Mouse (Mus musculus) hindbrain, embryonic 13.5 days (tissue): Measurements from ENCODE around the gene Zfp853. TPM values are rescaled to one million over a fixed set of nuclear protein-coding genes. Genes with fewer than 3 reads are reported as not detected.

Experiments used
- ATAC-seq: fragments of 200-750 bp; cut with Nextera tagmentation; 2 replicates; pipeline ENCODE4 v1.8.0; 2017; ENCODE audit warnings: moderate TSS enrichment; ENCODE audit not compliant: low FRiP score
- H3K27ac ChIP-seq: fragments of 300-500 bp; sonication (generic); 2 replicates; pipeline ENCODE4 v1.5.1; 2015; ENCODE audit warnings: inconsistent platforms, mild to moderate bottlenecking, moderate library complexity
- H3K27me3 ChIP-seq: fragments of 300-500 bp; sonication (generic); 2 replicates; pipeline ENCODE4 v1.6.1; 2015; ENCODE audit warnings: mild to moderate bottlenecking, inconsistent platforms
- H3K36me3 ChIP-seq: fragments of 300-500 bp; sonication (generic); 2 replicates; pipeline ENCODE4 v1.6.1; 2015; ENCODE audit warnings: mild to moderate bottlenecking, inconsistent platforms
- H3K4me1 ChIP-seq: fragments of 300-500 bp; sonication (generic); replicated peaks from 2 replicates; pipeline ENCODE4 v1.6.1; 2015; ENCODE audit warnings: inconsistent platforms
- H3K4me2 ChIP-seq: fragments of 300-500 bp; sonication (generic); 2 replicates; pipeline ENCODE4 v1.6.1; 2015; ENCODE audit warnings: inconsistent platforms, mild to moderate bottlenecking, moderate library complexity
- H3K4me3 ChIP-seq: fragments of 300-500 bp; sonication (generic); 2 replicates; pipeline ENCODE4 v1.5.1; 2015; ENCODE audit warnings: mild to moderate bottlenecking, inconsistent platforms
- H3K9ac ChIP-seq: fragments of 300-500 bp; sonication (generic); 2 replicates; pipeline ENCODE4 v1.6.1; 2015; ENCODE audit warnings: mild to moderate bottlenecking, inconsistent platforms
- H3K9me3 ChIP-seq: fragments of 300-500 bp; sonication (generic); 2 replicates; pipeline ENCODE4 v1.6.1; 2016; ENCODE audit warnings: inconsistent platforms
- WGBS: fragments of 180-500 bp; shearing (Covaris S2); methylation state at CpG from one replicate; pipeline ENCODE4 v1.1.7; 2015; 5-methylcytosine and 5-hydroxymethylcytosine counted together
- polyA plus RNA-seq: library from polyadenylated mRNA; unstranded; fragments of >200 nt; fragmentation: Nextera tagmentation; extraction: Ambion mirVana; gene quantifications from 2 replicates; pipeline ENCODE4 v1.2.1, GENCODE M21; 2015

Gene Zfp853
- polyA plus RNA-seq, 1 experiment from 2014 or later: not detected

DNA sequence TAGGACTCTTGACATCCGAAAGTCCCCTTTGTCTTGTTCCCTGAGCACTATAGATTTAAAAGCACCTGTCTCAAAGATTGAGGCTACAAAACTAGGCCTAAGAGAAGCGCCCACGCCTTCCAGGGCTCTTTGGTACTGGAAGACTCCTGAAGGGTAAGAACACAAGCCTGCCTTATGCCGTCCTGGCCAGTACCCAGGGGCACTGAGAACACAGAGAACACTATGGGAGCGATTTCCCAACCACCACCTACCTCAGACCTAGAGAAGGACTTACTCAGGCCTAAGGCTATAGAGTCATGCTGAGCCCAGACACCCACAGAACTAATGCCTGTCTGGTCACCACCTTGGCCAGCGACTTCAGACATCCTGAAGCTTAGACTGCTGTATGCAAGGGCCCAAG lies 26.6 kb downstream of the Zfp853 start:
- H3K4me3 ChIP-seq: no peak overlapping the region
- H3K9me3 ChIP-seq: no peaks in the 10 kb centered on the region
- no peak overlapping the region for H3K4me2 ChIP-seq
- H3K9ac ChIP-seq: 0 out of 2 replicates have a peak overlapping the region, but pooled peaks have one; percentile 24
- H3K36me3 ChIP-seq: peaks cover 33% of the 10 kb centered on the region
- H3K27me3 ChIP-seq: no peaks in the 10 kb centered on the region
- peaks cover 48% of the 10 kb centered on the region for H3K4me1 ChIP-seq
- WGBS: 86% methylated on average over 6 of the region's 6 CpGs
- no peak overlapping the region for H3K27ac ChIP-seq
- no peak for ATAC-seq

DNA sequence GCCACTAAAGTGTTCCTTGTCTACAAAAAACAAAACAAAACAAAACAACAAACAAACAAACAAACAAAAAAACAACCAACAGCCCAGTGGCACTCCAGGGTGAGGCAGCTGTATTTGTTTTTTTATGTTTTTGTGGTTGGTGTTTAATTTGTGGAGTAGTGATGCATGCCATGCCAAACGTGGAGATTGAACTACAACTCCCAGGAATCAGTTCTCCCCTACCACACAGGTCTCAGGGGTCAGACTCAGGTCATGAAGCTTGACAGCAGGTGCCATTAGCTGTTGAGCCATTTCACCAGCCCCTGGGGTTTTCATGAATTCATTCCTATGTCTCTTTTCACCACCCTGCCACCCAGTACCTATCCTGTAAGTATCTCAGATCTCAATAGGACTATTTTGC lies 28.0 kb downstream of the Zfp853 start:
- H3K36me3 ChIP-seq: peaks cover 46% of the 10 kb centered on the region
- H3K4me3 ChIP-seq: no peak overlapping the region
- H3K9me3 ChIP-seq: no peaks in the 10 kb centered on the region
- no peak overlapping the region for H3K4me2 ChIP-seq
- no peak overlapping the region for H3K27ac ChIP-seq
- H3K9ac ChIP-seq: no peak overlapping the region
- 42% methylated on average over 1 of the region's 1 CpGs for WGBS
- ATAC-seq: no peak
- no peaks in the 10 kb centered on the region for H3K27me3 ChIP-seq
- H3K4me1 ChIP-seq: peaks cover 36% of the 10 kb centered on the region

DNA sequence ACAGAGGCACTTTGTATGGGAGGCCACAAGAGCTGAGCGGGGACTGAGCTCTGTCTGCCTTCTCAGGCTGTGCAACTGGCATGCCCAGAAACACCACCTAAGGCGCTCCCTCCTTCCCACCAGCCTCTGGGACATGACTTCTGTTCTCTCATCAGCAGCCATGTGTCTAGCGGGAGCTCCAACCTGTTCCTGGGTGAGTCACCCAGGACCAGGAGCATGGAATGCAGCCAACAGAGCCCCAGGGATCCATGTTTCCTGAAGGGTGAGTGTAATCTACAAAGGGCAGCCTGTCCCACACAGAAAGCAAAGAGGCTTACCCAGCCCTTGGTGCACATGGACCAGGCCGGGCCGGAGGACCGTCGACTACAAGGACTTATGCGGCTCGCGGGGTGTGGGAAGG lies 28.7 kb downstream of the Zfp853 start:
- Histone ChIP-seq H3K4me2 (no peak overlapping the region), H3K27ac (no peak overlapping the region), H3K4me1 (peaks cover 32% of the 10 kb centered on the region), H3K9me3 (no peaks in the 10 kb centered on the region), H3K4me3 (no peak overlapping the region), H3K9ac (no peak overlapping the region), H3K27me3 (0 out of 2 replicates have a peak, but pooled peaks cover 3% of the 10 kb centered on the region), H3K36me3 (peaks cover 54% of the 10 kb centered on the region)
- no peak for ATAC-seq
- 93% methylated on average over 10 of the region's 10 CpGs for WGBS

DNA sequence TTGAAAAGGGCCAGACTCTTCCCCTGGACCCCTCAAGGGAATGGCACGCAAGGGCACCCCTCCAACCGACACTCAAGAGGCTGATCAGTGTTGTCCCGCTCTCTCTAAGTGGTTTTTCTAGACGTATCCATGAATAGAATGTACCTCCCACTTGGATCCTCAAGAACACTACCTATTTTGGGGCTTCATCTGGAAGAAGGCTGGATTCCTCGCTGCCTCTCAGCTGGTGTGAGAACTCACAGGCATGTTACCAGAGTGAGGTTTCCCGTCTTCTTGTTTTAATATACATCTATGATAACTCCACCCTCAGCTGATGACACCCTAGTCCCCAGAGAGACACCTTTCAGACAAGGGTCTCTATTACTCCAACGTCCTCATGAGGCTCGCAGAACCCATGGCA lies 31.8 kb downstream of the Zfp853 start:
- H3K4me2 ChIP-seq: no peak overlapping the region
- 94% methylated on average over 8 of the region's 8 CpGs for WGBS
- H3K27ac ChIP-seq: no peak overlapping the region
- H3K9me3 ChIP-seq: no peaks in the 10 kb centered on the region
- no peak overlapping the region for H3K4me3 ChIP-seq
- H3K9ac ChIP-seq: no peak overlapping the region
- peaks cover 11% of the 10 kb centered on the region for H3K4me1 ChIP-seq
- H3K36me3 ChIP-seq: peaks cover 84% of the 10 kb centered on the region
- H3K27me3 ChIP-seq: peaks cover 32% of the 10 kb centered on the region
- ATAC-seq: no peak

DNA sequence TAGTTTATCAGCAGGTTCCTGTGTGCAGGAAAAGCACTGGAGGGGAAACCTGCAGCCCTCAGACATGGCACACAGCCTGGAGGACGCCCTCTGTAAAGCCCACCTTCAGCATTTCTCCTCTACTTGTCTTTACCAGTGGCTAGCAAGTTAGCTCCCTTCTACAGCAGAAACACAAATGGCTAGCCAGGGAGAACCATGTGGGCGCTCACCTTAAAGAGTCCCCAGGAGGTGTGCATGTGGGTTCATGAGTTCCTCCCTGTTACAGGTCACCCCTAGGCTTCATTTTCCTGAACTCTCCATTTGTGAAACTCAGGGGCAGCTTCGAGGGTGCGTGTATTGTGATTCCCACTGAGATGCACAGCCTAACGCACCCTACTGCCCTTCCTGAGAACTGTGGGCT lies 37.6 kb downstream of the Zfp853 start:
- no peak overlapping the region for H3K4me2 ChIP-seq
- no peak overlapping the region for H3K9ac ChIP-seq
- H3K36me3 ChIP-seq: peaks cover 99% of the 10 kb centered on the region
- WGBS: 83% methylated on average over 5 of the region's 5 CpGs
- H3K27ac ChIP-seq: no peak overlapping the region
- H3K27me3 ChIP-seq: peaks cover 86% of the 10 kb centered on the region
- no peaks in the 10 kb centered on the region for H3K9me3 ChIP-seq
- no peak for ATAC-seq
- 0 out of 2 replicates have a peak overlapping the region, but pooled peaks have one; percentile 0 for H3K4me3 ChIP-seq
- peaks cover 25% of the 10 kb centered on the region for H3K4me1 ChIP-seq

DNA sequence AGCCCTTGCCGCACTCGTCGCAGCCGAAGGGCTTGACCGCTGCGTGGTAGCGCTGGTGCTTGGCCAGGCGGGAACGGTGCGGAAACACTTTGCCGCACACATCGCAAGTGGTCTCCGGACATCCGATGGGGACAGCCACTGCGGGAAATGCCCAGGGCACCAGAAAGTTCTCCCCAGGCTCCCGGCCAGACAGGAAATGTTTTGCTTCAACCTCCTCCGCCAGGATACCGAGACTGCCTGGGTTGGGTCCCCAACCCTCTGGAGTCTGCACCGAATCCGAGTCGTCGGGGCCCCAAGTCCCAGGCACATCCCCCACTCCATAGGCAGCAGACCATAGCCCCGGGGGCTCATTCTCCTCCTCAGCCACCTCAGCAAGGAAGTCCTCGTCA lies 38.3 kb downstream of the Zfp853 start:
- H3K27ac ChIP-seq: no peak overlapping the region
- H3K9ac ChIP-seq: peak overlapping the region; percentile 60
- no peak for ATAC-seq
- H3K36me3 ChIP-seq: peaks cover 93% of the 10 kb centered on the region
- no peak overlapping the region for H3K4me3 ChIP-seq
- whole genome bisulfite sequencing: 24% methylated on average over 24 of the region's 24 CpGs
- no peak overlapping the region for H3K4me2 ChIP-seq
- peaks cover 25% of the 10 kb centered on the region for H3K4me1 ChIP-seq
- H3K9me3 ChIP-seq: no peaks in the 10 kb centered on the region
- H3K27me3 ChIP-seq: peaks cover 86% of the 10 kb centered on the region

DNA sequence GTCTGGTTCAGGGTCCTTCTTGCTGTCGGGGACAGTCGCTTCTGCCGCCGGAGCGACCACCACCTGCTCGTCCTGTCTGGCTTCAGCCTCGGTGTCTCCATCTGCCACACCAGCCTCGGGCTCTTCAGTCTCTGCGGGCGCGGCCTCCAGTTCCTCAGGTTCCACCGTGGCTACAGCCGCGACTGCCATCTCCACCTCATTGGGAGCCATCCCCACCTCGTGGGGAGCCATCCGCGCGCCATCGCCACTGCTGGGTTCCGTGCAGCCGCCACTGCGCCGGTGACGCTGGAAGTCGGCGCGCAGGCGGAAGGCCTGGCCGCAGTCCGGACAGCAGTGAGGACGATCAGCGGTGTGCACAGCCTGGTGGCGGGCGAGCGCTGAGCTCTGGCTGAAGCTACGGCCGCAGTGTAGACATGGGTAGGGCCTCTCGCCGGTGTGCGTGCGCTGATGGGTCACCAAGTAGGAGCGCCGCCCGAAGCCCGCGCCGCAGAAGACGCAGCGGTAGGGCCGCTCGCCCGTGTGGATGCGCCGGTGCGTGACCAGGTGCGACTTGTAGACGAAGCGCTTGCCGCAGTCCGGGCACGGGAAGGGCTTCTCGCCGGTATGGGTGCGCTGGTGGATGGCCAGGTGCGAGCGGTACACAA lies 38.8 kb downstream of the Zfp853 start:
- H3K4me3 ChIP-seq: peak overlapping the region; percentile 32; the same call in 1 of the 2 replicates
- ATAC-seq: no peak; the same call in 1 of the 2 replicates
- peaks cover 82% of the 10 kb centered on the region for H3K27me3 ChIP-seq
- no peak overlapping the region for H3K27ac ChIP-seq
- peaks cover 25% of the 10 kb centered on the region for H3K4me1 ChIP-seq
- WGBS: 9% methylated on average over 66 of the region's 66 CpGs
- no peaks in the 10 kb centered on the region for H3K9me3 ChIP-seq
- peak overlapping the region; percentile 60 for H3K9ac ChIP-seq
- H3K36me3 ChIP-seq: peaks cover 93% of the 10 kb centered on the region
- peak overlapping the region; percentile 53; the same call in 1 of the 2 replicates for H3K4me2 ChIP-seq

DNA sequence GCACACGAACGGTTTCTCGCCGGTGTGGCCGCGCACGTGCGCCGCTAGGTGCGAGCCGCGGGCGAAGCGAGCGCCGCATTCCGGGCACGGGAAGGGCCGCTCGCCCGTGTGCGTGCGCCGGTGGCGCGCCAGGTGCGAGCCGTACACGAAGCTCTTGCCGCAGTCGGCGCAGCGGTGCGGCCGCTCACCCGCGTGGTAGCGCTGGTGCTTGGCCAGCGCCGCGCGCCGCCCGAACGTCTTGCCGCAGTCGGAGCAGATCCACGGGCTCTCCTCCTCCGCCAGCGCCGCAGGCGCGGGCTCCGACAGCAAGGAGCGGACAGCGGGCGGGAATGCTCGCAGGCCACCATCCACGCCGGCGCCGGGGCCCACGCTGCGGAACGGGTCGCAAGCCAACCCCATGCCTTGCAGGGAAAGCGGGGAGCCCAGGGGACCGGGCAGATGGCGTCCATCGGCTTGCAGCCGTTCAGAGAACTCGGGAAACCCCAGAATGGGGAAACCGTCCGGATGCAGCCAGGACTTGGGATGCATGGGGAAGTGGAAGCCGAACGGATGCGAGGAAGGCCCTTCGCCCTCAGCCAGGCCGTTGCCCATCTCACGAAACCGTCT lies 39.4 kb downstream of the Zfp853 start:
- 0 out of 2 replicates have a peak, but pooled peaks have one; percentile 11 for ATAC-seq
- Histone ChIP-seq H3K4me1 (peaks cover 25% of the 10 kb centered on the region), H3K36me3 (peaks cover 93% of the 10 kb centered on the region), H3K27me3 (peaks cover 77% of the 10 kb centered on the region), H3K4me3 (peak overlapping the region; percentile 32), H3K27ac (no peak overlapping the region), H3K4me2 (peak overlapping the region; percentile 53), H3K9ac (peak overlapping the region; percentile 60), H3K9me3 (no peaks in the 10 kb centered on the region)
- WGBS: 4% methylated on average over 74 of the region's 81 CpGs

DNA sequence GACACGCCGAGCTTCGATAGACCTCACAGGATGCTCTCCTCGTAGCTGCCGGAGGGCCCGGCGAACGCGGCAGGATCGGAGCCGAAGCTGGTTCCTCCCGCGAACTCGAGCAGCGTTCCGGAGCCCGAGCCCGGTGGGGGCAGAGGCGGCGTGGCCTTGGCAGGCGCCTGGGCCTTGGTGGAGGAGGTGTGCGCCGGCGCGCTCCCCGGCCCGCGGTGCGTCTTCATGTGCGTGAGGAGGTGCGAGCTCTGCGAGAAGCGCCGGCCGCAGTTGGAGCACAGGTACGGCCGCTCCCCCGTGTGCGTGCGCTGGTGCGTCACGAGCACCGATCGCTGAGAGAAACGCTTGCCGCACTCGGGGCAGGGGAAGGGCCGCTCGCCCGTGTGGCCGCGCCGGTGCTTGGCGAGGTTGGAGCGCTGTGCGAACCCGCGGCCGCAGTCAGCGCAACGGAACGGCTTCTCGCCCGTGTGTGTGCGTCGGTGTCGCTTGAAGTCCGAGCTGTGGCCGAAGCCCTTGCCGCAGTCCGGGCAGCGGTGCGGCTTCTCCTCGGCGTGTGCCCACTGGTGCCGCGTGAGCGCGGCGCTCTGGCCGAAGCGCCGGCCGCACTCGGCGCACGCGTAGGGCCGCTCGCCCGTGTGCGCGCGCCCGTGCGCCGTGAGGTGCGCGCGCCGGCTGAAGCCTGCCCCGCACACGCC lies 40.1 kb downstream of the Zfp853 start:
- Histone ChIP-seq H3K9ac (peak overlapping the region; percentile 60), H3K4me3 (peak overlapping the region; percentile 32), H3K4me1 (peaks cover 25% of the 10 kb centered on the region), H3K4me2 (peak overlapping the region; percentile 53), H3K27ac (no peak overlapping the region), H3K9me3 (no peaks in the 10 kb centered on the region), H3K36me3 (peaks cover 93% of the 10 kb centered on the region), H3K27me3 (peaks cover 71% of the 10 kb centered on the region)
- WGBS: 4% methylated on average over 99 of the region's 103 CpGs
- ATAC-seq: no peak

DNA sequence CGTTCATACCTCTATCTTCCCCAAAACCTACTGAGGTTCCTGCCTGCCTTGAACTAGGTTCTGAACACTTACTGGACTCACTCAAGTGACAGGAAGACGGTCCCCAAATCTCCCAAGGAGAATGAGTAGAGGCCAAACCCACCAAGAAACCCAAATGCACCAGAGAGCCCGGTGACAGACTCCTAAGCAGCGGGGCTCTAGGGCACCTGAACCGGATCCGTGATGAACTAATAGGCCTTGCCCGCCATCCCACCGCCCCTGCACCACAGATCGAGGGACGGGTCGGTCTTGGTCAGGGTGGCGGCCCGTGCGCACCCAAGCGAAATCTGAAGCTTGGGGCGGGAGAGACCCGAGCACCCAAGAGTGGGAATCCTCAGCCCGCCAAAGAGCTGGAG lies 40.6 kb downstream of the Zfp853 start:
- no peak overlapping the region; the same call in 1 of the 2 replicates for H3K4me2 ChIP-seq
- H3K27me3 ChIP-seq: peaks cover 66% of the 10 kb centered on the region
- H3K27ac ChIP-seq: no peak overlapping the region
- WGBS: 30% methylated on average over 18 of the region's 18 CpGs
- H3K4me3 ChIP-seq: peak overlapping the region; percentile 32
- peaks cover 25% of the 10 kb centered on the region for H3K4me1 ChIP-seq
- ATAC-seq: no peak
- H3K9ac ChIP-seq: no peak overlapping the region
- H3K9me3 ChIP-seq: no peaks in the 10 kb centered on the region
- H3K36me3 ChIP-seq: peaks cover 93% of the 10 kb centered on the region

DNA sequence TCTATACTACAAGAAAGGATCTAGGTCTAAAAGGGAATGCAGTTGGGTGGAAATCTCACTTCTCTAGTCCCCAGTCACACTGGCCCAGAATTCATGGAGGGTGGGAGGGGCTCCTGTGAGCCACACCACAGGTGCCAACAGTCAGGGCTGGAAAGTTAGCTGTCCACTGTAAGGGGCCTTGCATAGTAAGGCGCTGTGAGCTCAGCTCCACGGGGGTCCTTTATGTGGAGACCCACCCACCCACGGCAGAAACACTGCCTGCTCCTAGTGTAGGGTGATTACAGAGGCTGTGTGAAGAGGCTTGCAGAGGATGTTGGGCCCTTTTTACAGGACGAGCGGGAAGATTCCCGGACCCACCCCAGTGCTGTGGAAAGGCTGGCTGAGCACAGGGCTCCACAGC lies 41.4 kb downstream of the Zfp853 start:
- Histone ChIP-seq H3K4me2 (no peak overlapping the region), H3K9me3 (no peaks in the 10 kb centered on the region), H3K4me1 (peaks cover 25% of the 10 kb centered on the region), H3K4me3 (no peak overlapping the region), H3K36me3 (peaks cover 92% of the 10 kb centered on the region), H3K27me3 (peaks cover 58% of the 10 kb centered on the region), H3K27ac (no peak overlapping the region), H3K9ac (no peak overlapping the region)
- ATAC-seq: no peak
- 47% methylated on average over 6 of the region's 6 CpGs for WGBS

DNA sequence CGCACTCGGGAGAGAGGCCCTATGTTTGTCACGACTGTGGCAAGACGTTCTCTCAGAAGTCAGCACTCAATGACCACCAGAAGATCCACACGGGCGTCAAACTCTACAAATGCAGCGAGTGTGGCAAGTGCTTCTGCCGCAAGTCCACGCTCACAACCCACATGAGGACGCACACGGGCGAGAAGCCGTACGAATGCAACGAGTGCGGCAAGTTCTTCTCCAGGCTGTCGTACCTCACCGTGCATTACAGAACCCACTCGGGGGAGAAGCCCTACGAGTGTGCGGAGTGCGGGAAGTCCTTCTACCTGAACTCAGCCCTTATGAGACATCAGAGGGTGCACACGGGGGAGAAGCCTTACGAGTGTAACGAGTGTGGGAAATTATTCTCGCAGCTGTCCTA lies 48.5 kb downstream of the Zfp853 start:
- Histone ChIP-seq H3K9ac (no peak overlapping the region), H3K36me3 (peaks cover 99% of the 10 kb centered on the region), H3K9me3 (no peaks in the 10 kb centered on the region), H3K4me2 (no peak overlapping the region), H3K4me1 (no peaks in the 10 kb centered on the region), H3K27me3 (no peaks in the 10 kb centered on the region), H3K27ac (no peak overlapping the region), H3K4me3 (no peak overlapping the region)
- WGBS: 98% methylated on average over 26 of the region's 26 CpGs
- ATAC-seq: no peak
